Mouse (Mus musculus) megakaryocyte, embryonic 14.5 days (primary cell): ENCODE measurements around the gene Klrg1.

Experiments used
- FLI1 ChIP-seq: IDR thresholded peaks from 2 replicates; pipeline ENCODE4 v1.6.1; 2012; ENCODE audit warnings: low read length, inconsistent platforms, mixed read lengths
- GATA1 ChIP-seq: IDR thresholded peaks from 3 replicates; pipeline ENCODE4 v1.6.1; 2012; ENCODE audit warnings: mixed read lengths, low read length, inconsistent platforms, borderline replicate concordance

DNA sequence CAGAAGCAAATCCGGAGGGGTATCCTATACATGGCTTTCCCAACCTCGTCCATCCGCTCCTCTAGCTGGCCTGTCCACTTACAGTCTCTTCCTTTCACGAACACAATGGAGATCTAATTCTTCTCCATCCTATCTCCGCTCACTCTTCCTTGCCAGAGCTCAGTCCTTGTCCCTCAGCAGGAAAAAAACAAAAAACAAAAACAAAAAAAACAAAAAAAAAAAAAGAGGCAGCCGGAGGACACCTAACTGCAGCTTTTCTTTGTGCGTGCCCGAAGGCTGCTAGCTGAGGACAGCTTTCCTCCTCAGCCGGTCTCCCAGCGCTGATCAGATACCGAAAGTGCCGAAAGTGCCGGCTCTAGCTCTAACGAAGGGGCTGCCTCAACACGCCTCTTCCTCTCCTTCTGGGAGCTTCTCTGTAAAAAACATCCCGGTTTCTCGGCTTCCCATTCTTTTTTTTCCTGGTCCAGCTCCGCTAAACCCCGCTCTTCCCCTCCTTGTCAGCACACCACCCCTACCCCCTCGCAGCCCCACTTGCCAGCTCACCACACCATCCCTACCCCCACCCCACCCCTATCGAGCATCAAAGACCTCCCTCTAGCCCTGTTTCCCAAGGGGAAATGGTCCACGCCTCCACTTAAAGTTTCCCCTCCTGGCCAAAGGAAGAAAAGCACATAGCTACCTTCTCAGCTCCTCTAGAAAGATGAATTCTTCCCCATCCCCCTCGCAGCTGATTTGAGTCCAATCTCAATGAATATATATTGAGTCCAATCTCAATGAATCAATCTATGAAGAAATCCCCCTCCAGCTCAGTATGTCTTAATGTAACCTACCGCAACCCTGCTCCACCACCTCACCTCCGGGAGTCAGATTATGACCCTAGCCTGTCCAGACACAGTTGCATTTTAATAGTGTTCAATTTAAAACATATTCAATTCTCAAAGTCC lies 14.9 kb upstream of the Klrg1 start:
- TF ChIP-seq GATA1 (no peak), FLI1 (no peak)
